Mouse (Mus musculus) Patski (cell line): ENCODE results near the gene 1810055G02Rik. TPM values are rescaled to one million over a fixed set of nuclear protein-coding genes. Genes with fewer than 3 reads are reported as not detected.
A peak's percentile ranks its signal among the peaks of the same experiment; 100 is the strongest.

Source experiments
- ATAC-seq: fragments of 100-300 bp; one replicate; pipeline ENCODE4 v1.8.0; 2021
- CTCF ChIA-PET: fragments of 350-600 bp; sonication (Branson Sonifier 250); formaldehyde crosslinking; loops from one replicate; lab custom pipeline; 2022; ENCODE audit warnings: inconsistent platforms; lab: Charles Lee
- POLR2A ChIA-PET: fragments of 350-600 bp; sonication (Branson Sonifier 250); formaldehyde crosslinking; loops from one replicate; lab custom pipeline; 2022; ENCODE audit warnings: antibody characterized with exemption, inconsistent platforms; lab: Charles Lee
- DNase-seq: peaks from one replicate; pipeline ENCODE4 v3.0.0-alpha.2; 2011; ENCODE audit warnings: low read depth, low spot score
- H3K27me3 ChIP-seq: fragments of 371-371 bp; one replicate; pipeline ENCODE4 v1.5.1; 2021
- CTCF ChIP-seq: fragments of 100-300 bp; IDR thresholded peaks from one replicate; pipeline ENCODE4 v1.5.1; 2021
- in situ Hi-C: fragments of 300-500 bp; cut with MboI; formaldehyde crosslinking; loops from 3 replicates; pipeline ENCODE4 v1.11.1; 2018; ENCODE audit warnings: low pct_unique_long_range_greater_than_20kb, mixed read lengths
- polyA plus RNA-seq: library from polyadenylated mRNA; unstranded; gene quantifications from one replicate; pipeline ENCODE4 v1.2.3, GENCODE M21; 2021

Gene 1810055G02Rik
- polyA plus RNA-seq, result 58.9 TPM

GRCm38 (mm10) chr19:3708078-3709012 lies at the start of gene 1810055G02Rik:
Gene 1810055G02Rik, plus strand, starts transcription at chr19:3708293.
- POLR2A ChIA-PET, result interaction anchor here (0.6 to 1.6 kb wide), 2 partner anchors 9 to 14 kb away, joined by 3 read pairs; no protein-coding TSS in a partner anchor
- in situ Hi-C loops, result loop anchor here (5.0 kb wide), 1 partner anchor 86 kb away; no protein-coding TSS in a partner anchor
- no peak for TF ChIP-seq CTCF
- CTCF ChIA-PET, result interaction anchor here (1.0 to 1.3 kb wide), 5 partner anchors 9 to 108 kb away, joined by 3 to 6 read pairs (median 4); no protein-coding TSS in a partner anchor
- no peaks in the 10 kb centered on the region for H3K27me3 ChIP-seq
- ATAC-seq (peak; percentile 95), DNase-seq (peak; percentile 92)

GRCm38 (mm10) chr19:3665510-3665909 lies 42.6 kb upstream of the 1810055G02Rik start:
- no peak for DNase-seq
- ChIA-PET POLR2A (no interaction called here), CTCF (interaction anchor here (1.4 kb wide), 1 partner anchor 44 kb away, joined by 4 read pairs; no protein-coding TSS in a partner anchor)
- in situ Hi-C loops, result no loop called here
- no peaks in the 10 kb centered on the region for H3K27me3 ChIP-seq
- ATAC-seq, result no peak
- no peak for TF ChIP-seq CTCF

DNA sequence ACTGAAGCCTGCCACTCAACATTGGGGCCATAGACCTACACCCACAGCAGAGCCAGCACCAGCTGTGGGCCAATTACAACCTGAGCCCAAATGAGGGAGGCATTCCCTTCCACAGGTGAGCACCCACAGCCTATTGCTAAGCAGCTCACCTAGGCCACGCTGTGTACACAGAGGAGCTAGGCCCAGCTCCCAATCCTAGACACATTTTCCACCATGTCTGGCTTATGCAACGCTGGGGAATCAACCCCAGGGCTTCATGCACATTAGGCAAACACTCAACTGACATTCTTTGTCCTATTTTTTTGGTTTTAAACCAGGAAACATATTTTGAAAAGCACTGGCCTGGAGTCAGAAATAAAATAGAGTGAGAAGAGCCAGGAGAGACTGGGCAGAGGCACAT lies 41.5 kb upstream of the 1810055G02Rik start:
- no peak for DNase-seq
- H3K27me3 ChIP-seq, result no peaks in the 10 kb centered on the region
- CTCF ChIA-PET, result interaction anchor here (0.9 to 1.9 kb wide), 2 partner anchors 10 to 43 kb away, joined by 3 to 5 read pairs; no protein-coding TSS in a partner anchor
- no peak for ATAC-seq
- TF ChIP-seq CTCF, result no peak
- POLR2A ChIA-PET, result no interaction called here
- in situ Hi-C loops, result no loop called here

GRCm38 (mm10) chr19:3667155-3667895 lies 40.8 kb upstream of the 1810055G02Rik start:
- DNase-seq (no peak), ATAC-seq (no peak)
- H3K27me3 ChIP-seq, result no peaks in the 10 kb centered on the region
- no peak for TF ChIP-seq CTCF
- ChIA-PET POLR2A (no interaction called here), CTCF (interaction anchor here (0.9 to 1.9 kb wide), 2 partner anchors 10 to 44 kb away, joined by 3 to 5 read pairs; no protein-coding TSS in a partner anchor)
- in situ Hi-C loops, result no loop called here

- ChIA-PET CTCF (interaction anchor here (1.9 kb wide), 1 partner anchor 44 kb away, joined by 5 read pairs; no protein-coding TSS in a partner anchor), POLR2A (no interaction called here)
- TF ChIP-seq CTCF, result no peak
- no peak for ATAC-seq
- in situ Hi-C loops, result no loop called here
- no peaks in the 10 kb centered on the region for H3K27me3 ChIP-seq
- no peak for DNase-seq
These were observed 40.1 kb upstream of the 1810055G02Rik start for GRCm38 (mm10) chr19:3667979-3668378.

GRCm38 (mm10) chr19:3668551-3668950 lies 39.5 kb upstream of the 1810055G02Rik start:
- POLR2A ChIA-PET, result no interaction called here
- no peak for DNase-seq
- in situ Hi-C loops, result no loop called here

DNA sequence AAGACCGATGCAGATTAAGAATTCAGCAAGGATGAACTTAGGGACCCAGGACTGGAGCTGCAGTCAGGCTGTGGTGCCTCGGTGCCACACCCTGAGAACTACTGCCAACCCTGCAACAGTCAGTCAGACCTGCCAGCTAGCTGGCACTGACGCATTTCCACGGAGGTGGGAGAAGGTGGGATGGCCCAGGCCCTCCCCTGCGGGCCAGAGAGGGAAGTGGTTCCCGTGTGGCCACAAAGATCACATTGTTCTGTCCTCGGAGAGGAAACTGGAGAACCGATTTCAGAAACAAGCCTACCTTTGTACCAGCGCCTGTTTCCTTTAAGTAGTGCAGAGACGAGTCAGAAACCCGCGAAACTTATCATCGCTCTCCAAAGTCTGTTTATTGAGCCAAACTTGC lies 39.0 kb upstream of the 1810055G02Rik start:
- ChIA-PET POLR2A (no interaction called here), CTCF (interaction anchor here (1.2 kb wide), 1 partner anchor 45 kb away, joined by 3 read pairs; no protein-coding TSS in a partner anchor)
- in situ Hi-C loops, result no loop called here
- DNase-seq, result no peak
- TF ChIP-seq CTCF, result no peak
- no peaks in the 10 kb centered on the region for H3K27me3 ChIP-seq
- no peak for ATAC-seq

More at GRCm38 (mm10) chr19:3668551-3668950, 39.5 kb upstream of the 1810055G02Rik start:
- TF ChIP-seq CTCF, result no peak
- CTCF ChIA-PET, result interaction anchor here (1.2 kb wide), 1 partner anchor 44 kb away, joined by 3 read pairs; no protein-coding TSS in a partner anchor
- H3K27me3 ChIP-seq, result no peaks in the 10 kb centered on the region
- ATAC-seq, result no peak

- ChIA-PET POLR2A (no interaction called here), CTCF (interaction anchor here (2.4 to 2.8 kb wide), 2 partner anchors 10 to 49 kb away, joined by 7 to 10 read pairs; no protein-coding TSS in a partner anchor)
- no peak for TF ChIP-seq CTCF
- in situ Hi-C loops, result no loop called here
- H3K27me3 ChIP-seq, result no peaks in the 10 kb centered on the region
- DNase-seq (no peak), ATAC-seq (no peak)
These were observed 34.9 kb upstream of the 1810055G02Rik start for GRCm38 (mm10) chr19:3673149-3673548.

GRCm38 (mm10) chr19:3674122-3674855 lies 33.8 kb upstream of the 1810055G02Rik start:
- ChIA-PET CTCF (interaction anchor here (0.9 to 2.8 kb wide), 3 partner anchors 12 to 88 kb away, joined by 3 to 10 read pairs (median 7); no protein-coding TSS in a partner anchor), POLR2A (no interaction called here)
- no peak for TF ChIP-seq CTCF
- peak; percentile 62 for ATAC-seq
- in situ Hi-C loops, result no loop called here
- DNase-seq, result no peak
- no peaks in the 10 kb centered on the region for H3K27me3 ChIP-seq
